Mouse (Mus musculus): ENCODE measurements at regions not wholly inside any gene's neighbourhood (a gene's known extent, or its start where the extent isn't known, plus 50 kb on each side); places are given as distances from the start of the nearest gene placed in this dataset.
"Not testable (repeated sequence)": the region's sequence is repeated elsewhere in the genome, so short reads cannot be mapped to it uniquely, and the experiment has no call there.

- DNase-seq (ENCODE audit: low spot score): no peak
Measured at GRCm38 (mm10) chr3:37825602-37826001, 101.3 kb upstream of the Gm5148 start.

- no peak for DNase-seq (ENCODE audit: low spot score)
Measured at GRCm38 (mm10) chr3:37824681-37825080, 100.4 kb upstream of the Gm5148 start.

GRCm38 (mm10) chr3:37819503-37819902, 95.2 kb upstream of the Gm5148 start:
- no peak for DNase-seq (ENCODE audit: low spot score)

GRCm38 (mm10) chr3:37817434-37817805, 93.1 kb upstream of the Gm5148 start:
- no peak for DNase-seq (ENCODE audit: low spot score)

GRCm38 (mm10) chr3:37816781-37817433, 92.6 kb upstream of the Gm5148 start:
- DNase-seq (ENCODE audit: low spot score): no peak

- no peak for DNase-seq (ENCODE audit: low spot score)
Measured at GRCm38 (mm10) chr3:37815771-37816170, 91.5 kb upstream of the Gm5148 start.

- no peak for DNase-seq (ENCODE audit: low spot score)
Measured at GRCm38 (mm10) chr3:37812936-37813335, 88.6 kb upstream of the Gm5148 start.

GRCm38 (mm10) chr3:37811429-37811828, 87.1 kb upstream of the Gm5148 start:
- DNase-seq (ENCODE audit: low spot score): no peak

GRCm38 (mm10) chr3:37810763-37811162, 86.5 kb upstream of the Gm5148 start:
- no peak for DNase-seq (ENCODE audit: low spot score)

- no peak for DNase-seq (ENCODE audit: low spot score)
Measured at GRCm38 (mm10) chr3:37805805-37806148, 81.5 kb upstream of the Gm5148 start.

GRCm38 (mm10) chr3:37804941-37805804, 80.9 kb upstream of the Gm5148 start:
- no peak for DNase-seq (ENCODE audit: low spot score)

GRCm38 (mm10) chr3:37804261-37804660, 80.0 kb upstream of the Gm5148 start:
- DNase-seq (ENCODE audit: low spot score): no peak

GRCm38 (mm10) chr3:37803781-37804180, 79.5 kb upstream of the Gm5148 start:
- DNase-seq (ENCODE audit: low spot score): not testable (repeated sequence)

- no peak for DNase-seq (ENCODE audit: low spot score)
Measured at GRCm38 (mm10) chr3:37801551-37801950, 77.3 kb upstream of the Gm5148 start.

GRCm38 (mm10) chr3:37799809-37800208, 75.5 kb upstream of the Gm5148 start:
- DNase-seq (ENCODE audit: low spot score): no peak

GRCm38 (mm10) chr3:37789711-37790110, 65.4 kb upstream of the Gm5148 start:
- no peak for DNase-seq (ENCODE audit: low spot score)

- no peak for DNase-seq (ENCODE audit: low spot score)
Measured at GRCm38 (mm10) chr3:37789143-37789697, 64.9 kb upstream of the Gm5148 start.

GRCm38 (mm10) chr3:37788366-37788765, 64.1 kb upstream of the Gm5148 start:
- DNase-seq (ENCODE audit: low spot score): no peak

- no peak for DNase-seq (ENCODE audit: low spot score)
Measured at GRCm38 (mm10) chr3:37786792-37787191, 62.5 kb upstream of the Gm5148 start.

- DNase-seq (ENCODE audit: low spot score): no peak
Measured at GRCm38 (mm10) chr3:37781086-37781485, 56.8 kb upstream of the Gm5148 start.

GRCm38 (mm10) chr3:37779867-37780475, 55.7 kb upstream of the Gm5148 start:
- DNase-seq (ENCODE audit: low spot score): no peak

GRCm38 (mm10) chr3:37778386-37778785, 54.1 kb upstream of the Gm5148 start:
- DNase-seq (ENCODE audit: low spot score): no peak

- DNase-seq (ENCODE audit: low spot score): no peak
Measured at GRCm38 (mm10) chr3:37776224-37776623, 51.9 kb upstream of the Gm5148 start.
